Mouse (Mus musculus) erythroblast, embryonic 14.5 days (primary cell): ENCODE data around the gene Hist1h2af.

Source experiments
- GATA1 ChIP-seq: IDR thresholded peaks from 2 replicates; pipeline ENCODE4 v1.6.1; 2012; ENCODE audit warnings: low read length, inconsistent platforms, mixed read lengths
- TAL1 ChIP-seq: IDR thresholded peaks from 3 replicates; pipeline ENCODE4 v1.6.1; 2012; ENCODE audit warnings: low read length, inconsistent platforms, mixed read lengths

DNA sequence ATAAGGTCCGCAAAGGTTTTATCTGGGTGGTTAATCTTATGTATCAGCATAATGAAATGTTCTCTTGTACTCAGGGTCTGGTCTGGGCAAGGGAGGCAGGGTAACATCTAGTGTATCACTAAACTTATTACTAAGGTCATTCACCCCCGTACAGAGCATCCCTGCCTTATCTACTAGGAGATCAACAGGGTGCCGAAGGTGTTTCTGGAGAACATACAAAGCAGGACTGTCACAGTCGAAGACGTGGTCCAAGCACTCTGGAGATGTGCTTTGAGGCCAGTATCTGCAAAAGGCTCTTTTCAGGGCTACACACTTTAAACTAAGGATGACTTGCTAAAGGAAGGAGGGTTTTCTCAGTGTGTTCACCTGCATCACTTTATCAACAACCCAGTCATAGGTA, 13.0 kb downstream of the Hist1h2af start:
- TF ChIP-seq TAL1 (no peak), GATA1 (peak; percentile 67)
